Mouse (Mus musculus) lung, embryonic 16.5 days (tissue): ENCODE data around the gene Med13l. TPM values are rescaled to one million over a fixed set of nuclear protein-coding genes. Genes with fewer than 3 reads are reported as not detected.

Experiments used
- ATAC-seq: fragments of 200-750 bp; cut with Nextera tagmentation; 2 replicates; pipeline ENCODE4 v1.8.0; 2017; ENCODE audit warnings: low read depth, mild to moderate bottlenecking, moderate library complexity
- H3K27ac ChIP-seq: fragments of 300-500 bp; sonication (generic); 2 replicates; pipeline ENCODE4 v1.5.1; 2014; ENCODE audit warnings: mild to moderate bottlenecking, control low read depth, low read length
- H3K27me3 ChIP-seq: fragments of 300-500 bp; sonication (generic); 2 replicates; pipeline ENCODE4 v1.6.1; 2014; ENCODE audit warnings: low read depth, low read length, mixed read lengths; ENCODE audit not compliant: control insufficient read depth, insufficient read depth
- H3K36me3 ChIP-seq: fragments of 300-500 bp; sonication (generic); 2 replicates; pipeline ENCODE4 v1.6.1; 2014; ENCODE audit warnings: low read length; ENCODE audit not compliant: control insufficient read depth, insufficient read depth
- H3K4me1 ChIP-seq: fragments of 300-500 bp; sonication (generic); replicated peaks from 2 replicates; pipeline ENCODE4 v1.6.1; 2014; ENCODE audit warnings: low read length, mixed read lengths; ENCODE audit not compliant: control insufficient read depth, insufficient read depth
- H3K4me2 ChIP-seq: fragments of 300-500 bp; sonication (generic); 2 replicates; pipeline ENCODE4 v1.6.1; 2014; ENCODE audit warnings: low read depth, low read length, control low read depth
- H3K4me3 ChIP-seq: fragments of 300-500 bp; sonication (generic); 2 replicates; pipeline ENCODE4 v1.5.1; 2014; ENCODE audit warnings: mild to moderate bottlenecking, low read length, control low read depth
- H3K9ac ChIP-seq: fragments of 300-500 bp; sonication (generic); 2 replicates; pipeline ENCODE4 v1.6.1; 2014; ENCODE audit warnings: low read length, control low read depth
- H3K9me3 ChIP-seq: fragments of 300-500 bp; sonication (generic); 2 replicates; pipeline ENCODE4 v1.6.1; 2016; ENCODE audit warnings: low read length; ENCODE audit not compliant: control insufficient read depth
- WGBS: fragments of 180-500 bp; shearing (Covaris S2); extraction: QIAGEN DNeasy Blood & Tissue Kit; methylation state at CpG from one replicate; pipeline ENCODE4 v1.1.7; 2014; 5-methylcytosine and 5-hydroxymethylcytosine counted together
- polyA plus RNA-seq: library from polyadenylated mRNA; unstranded; fragments of >200 nt; fragmentation: Nextera tagmentation; extraction: Ambion mirVana; gene quantifications from 2 replicates; pipeline ENCODE4 v1.2.1, GENCODE M21; 2015

Gene Med13l
- polyA plus RNA-seq, 1 experiment from 2014 or later: 9.5 TPM

GRCm38 (mm10) chr5:118763353-118763752, 202.9 kb downstream of the Med13l start:
- H3K4me2 ChIP-seq: no peak overlapping the region

DNA sequence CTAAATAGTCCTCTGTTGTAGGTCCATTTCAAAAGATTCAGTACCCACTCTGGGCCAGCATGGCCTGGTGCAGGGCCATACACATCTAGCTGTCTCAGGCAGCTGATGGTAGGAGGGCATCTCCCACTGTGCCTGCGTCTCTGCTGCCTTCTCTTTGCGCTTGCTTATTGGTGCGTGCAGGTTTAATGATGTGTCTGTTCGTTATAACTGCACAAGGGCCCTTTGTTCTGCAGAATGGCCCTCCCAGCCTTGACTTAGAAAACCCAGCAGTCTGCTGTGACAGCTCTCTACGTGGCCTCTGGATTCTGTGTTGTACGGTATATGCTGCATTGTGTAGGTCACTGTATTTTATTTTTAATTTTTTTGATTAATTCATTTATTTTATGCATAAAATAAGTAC, 208.7 kb downstream of the Med13l start:
- WGBS: 67% methylated on average over 6 of the region's 6 CpGs
- no peak for ATAC-seq
- Histone ChIP-seq H3K27me3 (no peaks in the 10 kb centered on the region), H3K4me3 (no peak overlapping the region), H3K36me3 (no peaks in the 10 kb centered on the region), H3K4me1 (no peaks in the 10 kb centered on the region), H3K27ac (no peak overlapping the region), H3K9me3 (no peaks in the 10 kb centered on the region), H3K4me2 (no peak overlapping the region), H3K9ac (no peak overlapping the region)

More at GRCm38 (mm10) chr5:118763353-118763752, 202.9 kb downstream of the Med13l start:
- no peak overlapping the region for H3K9ac ChIP-seq
- H3K27ac ChIP-seq: no peak overlapping the region
- H3K9me3 ChIP-seq: no peaks in the 10 kb centered on the region
- H3K4me3 ChIP-seq: no peak overlapping the region
- H3K4me1 ChIP-seq: no peaks in the 10 kb centered on the region
- no peak for ATAC-seq
- peaks cover 25% of the 10 kb centered on the region for H3K36me3 ChIP-seq
- H3K27me3 ChIP-seq: no peaks in the 10 kb centered on the region
- WGBS: 55% methylated on average over 5 of the region's 5 CpGs

- no peak overlapping the region for H3K27ac ChIP-seq
- H3K9me3 ChIP-seq: no peaks in the 10 kb centered on the region
- no peak overlapping the region for H3K4me3 ChIP-seq
- H3K4me1 ChIP-seq: no peaks in the 10 kb centered on the region
- no peaks in the 10 kb centered on the region for H3K27me3 ChIP-seq
- no peak for ATAC-seq
- H3K9ac ChIP-seq: no peak overlapping the region
- H3K36me3 ChIP-seq: no peaks in the 10 kb centered on the region
- 31% methylated on average over 3 of the region's 3 CpGs for WGBS
- H3K4me2 ChIP-seq: no peak overlapping the region
These were observed 213.4 kb downstream of the Med13l start for GRCm38 (mm10) chr5:118773866-118774265.

DNA sequence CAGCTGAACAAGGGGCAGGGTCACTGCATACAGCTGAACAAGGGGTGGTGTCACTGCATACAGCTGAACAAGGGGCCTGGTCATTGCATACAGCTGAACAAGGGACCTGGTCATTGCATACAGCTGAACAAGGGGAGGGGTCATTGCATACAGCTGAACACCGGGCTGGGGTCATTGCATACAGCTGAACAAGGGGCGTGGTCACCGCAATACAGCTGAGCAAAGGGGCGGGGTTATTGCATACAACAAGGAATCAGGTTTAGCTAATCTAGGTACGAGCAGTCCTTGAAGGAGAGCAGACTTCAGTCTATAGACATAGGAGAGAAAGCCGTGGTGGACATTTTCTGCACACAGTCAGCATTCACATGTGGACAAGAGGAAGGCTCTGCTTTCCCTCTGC, 215.9 kb downstream of the Med13l start:
- Histone ChIP-seq H3K4me2 (no peak overlapping the region), H3K27ac (no peak overlapping the region), H3K4me1 (no peaks in the 10 kb centered on the region), H3K9ac (no peak overlapping the region), H3K36me3 (no peaks in the 10 kb centered on the region), H3K9me3 (no peaks in the 10 kb centered on the region), H3K4me3 (no peak overlapping the region), H3K27me3 (no peaks in the 10 kb centered on the region; the same call in 1 of the 2 replicates)
- ATAC-seq: no peak
- 75% methylated on average over 6 of the region's 6 CpGs for WGBS

- no peak overlapping the region for H3K4me3 ChIP-seq
- no peak overlapping the region for H3K9ac ChIP-seq
- 7% methylated on average over 17 of the region's 17 CpGs for WGBS
- no peak overlapping the region for H3K4me2 ChIP-seq
- no peaks in the 10 kb centered on the region for H3K9me3 ChIP-seq
- no peak overlapping the region for H3K27ac ChIP-seq
- H3K4me1 ChIP-seq: no peaks in the 10 kb centered on the region
- H3K36me3 ChIP-seq: no peaks in the 10 kb centered on the region
- ATAC-seq: peak; percentile 15; the same call in 1 of the 2 replicates
- H3K27me3 ChIP-seq: no peaks in the 10 kb centered on the region; the same call in 1 of the 2 replicates
These were observed 221.1 kb downstream of the Med13l start for GRCm38 (mm10) chr5:118781598-118781997.

GRCm38 (mm10) chr5:118782139-118782538, 221.7 kb downstream of the Med13l start:
- Histone ChIP-seq H3K4me2 (no peak overlapping the region), H3K9ac (no peak overlapping the region), H3K4me1 (no peaks in the 10 kb centered on the region), H3K27ac (no peak overlapping the region), H3K36me3 (no peaks in the 10 kb centered on the region), H3K4me3 (no peak overlapping the region), H3K27me3 (no peaks in the 10 kb centered on the region; the same call in 1 of the 2 replicates), H3K9me3 (no peaks in the 10 kb centered on the region)
- 64% methylated on average over 3 of the region's 3 CpGs for WGBS
- 0 out of 2 replicates have a peak, but pooled peaks have one; percentile 2 for ATAC-seq

- Histone ChIP-seq H3K36me3 (no peaks in the 10 kb centered on the region), H3K9me3 (no peaks in the 10 kb centered on the region), H3K27me3 (no peaks in the 10 kb centered on the region), H3K27ac (no peak overlapping the region), H3K9ac (no peak overlapping the region), H3K4me2 (no peak overlapping the region), H3K4me1 (no peaks in the 10 kb centered on the region), H3K4me3 (no peak overlapping the region)
- no peak for ATAC-seq
- 82% methylated on average over 11 of the region's 11 CpGs for WGBS
These were observed 228.7 kb downstream of the Med13l start for GRCm38 (mm10) chr5:118789226-118789625.

DNA sequence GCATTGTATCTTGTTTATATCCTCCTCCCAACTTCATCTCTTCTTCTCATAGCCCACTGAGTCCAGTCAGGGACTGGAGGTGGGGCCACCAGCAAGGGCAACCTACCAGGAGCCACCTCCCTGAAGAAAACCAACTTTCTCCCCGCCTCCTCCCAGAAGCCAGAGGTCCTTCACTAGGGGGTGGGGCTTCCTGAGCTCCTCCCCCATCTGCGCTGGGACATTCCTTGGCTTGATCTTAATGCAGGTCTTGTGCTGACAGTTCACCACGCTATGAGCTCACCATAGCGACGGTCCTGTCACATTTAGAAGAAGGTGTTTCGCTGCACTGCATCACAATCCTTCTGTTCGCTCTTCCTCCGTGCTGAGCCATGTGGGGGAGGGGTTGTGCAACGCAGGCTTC, 229.3 kb downstream of the Med13l start:
- Histone ChIP-seq H3K27me3 (no peaks in the 10 kb centered on the region), H3K9me3 (no peaks in the 10 kb centered on the region), H3K9ac (no peak overlapping the region), H3K4me1 (no peaks in the 10 kb centered on the region), H3K27ac (no peak overlapping the region), H3K4me2 (no peak overlapping the region), H3K36me3 (no peaks in the 10 kb centered on the region), H3K4me3 (no peak overlapping the region)
- no peak for ATAC-seq
- WGBS: 70% methylated on average over 9 of the region's 9 CpGs

- H3K4me1 ChIP-seq: no peaks in the 10 kb centered on the region
- no peak overlapping the region for H3K4me2 ChIP-seq
- no peak overlapping the region for H3K27ac ChIP-seq
- no peaks in the 10 kb centered on the region for H3K36me3 ChIP-seq
- H3K4me3 ChIP-seq: no peak overlapping the region
- H3K27me3 ChIP-seq: no peaks in the 10 kb centered on the region
- no peak overlapping the region for H3K9ac ChIP-seq
- no peak for ATAC-seq
- H3K9me3 ChIP-seq: no peaks in the 10 kb centered on the region
- 87% methylated on average over 11 of the region's 11 CpGs for WGBS
These were observed 237.3 kb downstream of the Med13l start for GRCm38 (mm10) chr5:118797811-118798210.

DNA sequence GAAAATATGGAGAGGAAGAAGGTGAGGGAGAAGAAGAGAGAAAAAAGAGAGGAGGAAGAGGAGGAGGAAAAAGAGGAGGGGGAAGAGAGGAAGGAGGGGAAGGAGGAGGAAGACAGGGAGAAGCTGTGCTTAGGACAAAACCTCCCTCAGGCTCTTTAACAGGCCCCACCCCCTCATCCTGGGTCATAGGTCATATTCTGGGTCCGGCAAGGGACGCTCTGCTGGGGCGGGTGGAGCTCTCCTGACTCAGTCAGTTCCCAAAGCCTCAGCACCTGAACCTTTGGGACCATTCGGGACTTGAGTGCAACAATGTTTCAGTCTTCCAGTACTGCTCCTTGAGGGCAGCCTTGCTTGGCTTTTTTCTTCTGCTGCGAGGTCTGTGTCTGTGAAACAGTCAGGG, 241.1 kb downstream of the Med13l start:
- Histone ChIP-seq H3K4me3 (no peak overlapping the region), H3K4me2 (no peak overlapping the region), H3K9ac (no peak overlapping the region), H3K4me1 (no peaks in the 10 kb centered on the region), H3K27me3 (no peaks in the 10 kb centered on the region), H3K9me3 (no peaks in the 10 kb centered on the region), H3K36me3 (no peaks in the 10 kb centered on the region), H3K27ac (no peak overlapping the region)
- no peak for ATAC-seq
- 30% methylated on average over 5 of the region's 5 CpGs for WGBS
